Mouse (Mus musculus) brain, embryonic 14.5 days (tissue): ENCODE measurements around the gene Fbxo44.

Experiments
- CTCF ChIP-seq: fragments of 200-500 bp; IDR thresholded peaks from 2 replicates; pipeline ENCODE4 v1.5.1; 2012; ENCODE audit warnings: inconsistent platforms, mild to moderate bottlenecking, moderate library complexity, borderline replicate concordance; ENCODE audit not compliant: insufficient read depth, insufficient read length; ENCODE audit errors: extremely low read depth
- POLR2A ChIP-seq: fragments of 200-500 bp; IDR thresholded peaks from 2 replicates; pipeline ENCODE4 v1.6.1; 2012; ENCODE audit warnings: mild to moderate bottlenecking, inconsistent platforms, borderline replicate concordance; ENCODE audit not compliant: poor library complexity, insufficient read depth, insufficient read length, severe bottlenecking; ENCODE audit errors: extremely low read depth

DNA sequence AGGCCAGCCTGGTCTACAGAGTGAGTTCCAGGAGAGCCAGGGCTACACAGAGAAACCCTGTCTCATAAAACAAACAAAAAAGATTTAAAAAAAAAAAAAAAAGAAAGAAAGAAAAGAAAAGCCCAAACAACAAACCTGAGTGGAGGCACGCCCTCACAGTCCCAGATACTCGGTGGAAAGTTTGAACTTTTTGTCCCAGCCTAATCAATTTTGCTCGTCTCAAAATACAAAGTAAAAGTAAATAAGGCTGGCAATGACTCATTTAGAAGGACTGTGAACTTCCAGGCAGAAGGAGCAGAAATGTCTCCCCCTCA is 9.4 kb downstream of the Fbxo44 start:
- TF ChIP-seq POLR2A = no peak
- TF ChIP-seq CTCF = no peak
